1 mouse cellular context compared by ENCODE assay signal in the genomic region with DNA sequence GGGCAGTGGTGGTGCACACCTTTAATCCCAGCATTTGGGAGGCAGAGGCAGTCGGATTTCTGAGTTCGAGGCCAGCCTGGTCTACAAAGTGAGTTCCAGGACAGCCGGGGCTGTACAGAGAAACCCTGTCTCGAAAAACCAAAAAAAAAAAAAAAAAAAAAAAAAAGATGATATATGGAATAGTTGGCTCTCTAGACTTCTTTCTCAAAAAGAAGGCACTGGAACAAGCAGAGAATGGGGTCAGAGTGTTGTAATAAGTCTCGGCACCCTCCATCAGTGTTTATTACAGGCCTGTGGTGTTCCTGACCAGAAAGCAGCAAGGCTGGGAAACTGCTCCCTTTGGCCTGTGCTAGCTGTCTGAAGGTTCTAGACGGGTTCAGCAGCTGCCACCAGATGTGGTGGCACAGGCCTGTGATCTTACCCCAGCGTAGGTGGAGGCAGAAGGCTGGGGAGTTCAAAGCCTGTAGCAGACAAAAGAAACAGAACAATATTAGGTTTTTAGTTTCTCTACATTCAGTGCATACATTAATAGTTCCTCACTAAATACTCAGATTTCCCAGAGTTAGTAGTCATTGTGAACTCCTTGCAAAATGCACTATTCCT.
TF ChIP-seq lines count a peak whose summit lies in the region.

No protein-coding gene starts in this region.

TF ChIP-seq in CH12.LX, 34 proteins besides CTCF, POLR2A, EP300 and RAD21:
- no peak for TF ChIP-seq POLR2AphosphoS2 (IDR thresholded peaks at IDR 0.05; ENCODE audit: low read depth, low read length)
- TF ChIP-seq ZKSCAN1 (IDR thresholded peaks at IDR 0.05; ENCODE audit: borderline replicate concordance, low read depth, low read length): no peak
- no peak for TF ChIP-seq SIN3A (IDR thresholded peaks at IDR 0.05; ENCODE audit: low read length)
- no peak for TF ChIP-seq IRF4 (IDR thresholded peaks at IDR 0.05; ENCODE audit: low read depth, low read length)
- TF ChIP-seq JUN (IDR thresholded peaks at IDR 0.05; ENCODE audit: insufficient read depth, low read depth, low read length): no peak
- TF ChIP-seq PAX5 (IDR thresholded peaks at IDR 0.05; ENCODE audit: low read length): no peak
- TF ChIP-seq MAZ (IDR thresholded peaks at IDR 0.05; ENCODE audit: low read depth, low read length): no peak
- no peak for TF ChIP-seq SMC3 (IDR thresholded peaks at IDR 0.05; ENCODE audit: low read depth, low read length)
- no peak for TF ChIP-seq NELFE (IDR thresholded peaks at IDR 0.05; ENCODE audit: low read depth, low read length)
- TF ChIP-seq ETS1 (conservative IDR thresholded peaks at IDR 0.05; ENCODE audit: low read depth, low read length): no peak
- TF ChIP-seq ZC3H11A (IDR thresholded peaks at IDR 0.05; ENCODE audit: low read depth, low read length): no peak
- TF ChIP-seq CHD2 (IDR thresholded peaks at IDR 0.05; ENCODE audit: low read length): no peak
- TF ChIP-seq TBP (conservative IDR thresholded peaks at IDR 0.05; ENCODE audit: low read depth, low read length): no peak
- TF ChIP-seq HCFC1 (IDR thresholded peaks at IDR 0.05; ENCODE audit: low read depth, low read length): no peak
- no peak for TF ChIP-seq NRF1 (IDR thresholded peaks at IDR 0.05; ENCODE audit: low read depth, low read length)
- no peak for TF ChIP-seq E2F4 (IDR thresholded peaks at IDR 0.05; ENCODE audit: insufficient replicate concordance, low read depth, low read length)
- no peak for TF ChIP-seq UBTF (IDR thresholded peaks at IDR 0.05; ENCODE audit: low read depth, low read length)
